Mouse (Mus musculus) E14TG2a.4 (cell line): ENCODE results near the gene Fhad1.

Experiments used
- CTCF ChIP-seq: conservative IDR thresholded peaks from 2 replicates; pipeline ENCODE4 v1.5.1; 2014; ENCODE audit warnings: low read length
- NANOG ChIP-seq: IDR thresholded peaks from 2 replicates; pipeline ENCODE4 v1.6.1; 2014; ENCODE audit warnings: borderline replicate concordance, low read length, mixed read lengths
- POU5F1 ChIP-seq: IDR thresholded peaks from 2 replicates; pipeline ENCODE4 v1.6.1; 2014; ENCODE audit warnings: low read length, borderline replicate concordance

- TF ChIP-seq CTCF (peak; percentile 91), NANOG (no peak), POU5F1 (no peak)
Measured at GRCm38 (mm10) chr4:141962811-141963685, 51.8 kb downstream of the Fhad1 start.
